In the genomic region with DNA sequence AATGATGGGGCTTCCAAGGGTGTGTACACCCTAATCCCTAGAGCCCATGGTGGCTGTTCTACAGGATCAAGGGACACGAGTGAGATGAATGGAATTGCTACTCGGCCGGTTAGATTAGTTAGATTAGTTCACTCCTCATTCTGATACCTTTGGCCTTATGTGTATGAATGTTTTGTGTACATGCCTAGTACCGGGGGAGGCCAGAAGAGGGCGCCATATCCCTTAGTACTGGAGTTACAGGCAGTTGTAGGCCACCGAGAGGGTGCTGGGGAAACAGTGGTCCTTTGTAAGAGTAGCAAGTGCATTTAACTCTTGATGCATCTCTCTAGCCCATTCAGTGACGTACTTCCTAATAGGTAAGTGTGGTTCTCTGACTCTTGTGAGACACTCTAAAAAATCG, we compare ENCODE assay signal across 10 mouse cellular contexts. TPM values are rescaled to one million over a fixed set of nuclear protein-coding genes. Genes with fewer than 3 reads are reported as not detected.
DNase-seq lines count a peak whose midpoint lies in the region; ATAC-seq and TF ChIP-seq lines count a peak whose summit lies in the region.
"Had no signal": no experiment of that assay in that cellular context is flagged by ENCODE, and none has a peak within 500 bp of the region (broad histone marks: within the 10 kb centered on the region; RNA-seq: fewer than 3 reads in every experiment).

No protein-coding gene starts in this region.

- peaks cover 10% of the 10 kb centered on the region for H3K4me1 ChIP-seq in E14TG2a.4 (replicated peaks; ENCODE audit: low read depth, low read length)
- H3K4me1 ChIP-seq in liver, postnatal 0 days (ENCODE audit: insufficient read depth), result no peaks in the 10 kb centered on the region

- peak; percentile 17 for DNase-seq in kidney, adult 9 months
- no peak for DNase-seq in kidney, postnatal 14 days
- DNase-seq in NIH3T3 (ENCODE audit: low read depth), result peak; percentile 28
- DNase-seq in liver, postnatal 0 days, result no peak
- DNase-seq in urinary bladder, postnatal 14 days (ENCODE audit: low spot score), result no peak
- no peak for DNase-seq in ovary, postnatal 10 days (ENCODE audit: low spot score)
- DNase-seq: lung, postnatal 14 days had no signal

- no peak for TF ChIP-seq EP300 in liver, postnatal 0 days (IDR thresholded peaks at IDR 0.05; ENCODE audit: low read depth)

- WGBS in liver, postnatal 0 days (ENCODE audit: insufficient replicate concordance), result 64% methylated on average over 8 of the region's 8 CpGs

- no peak for ATAC-seq in liver, postnatal 0 days

- no peak overlapping the region for H3K4me2 ChIP-seq in liver, postnatal 0 days (ENCODE audit: low read depth, low read length)
- H3K4me2 ChIP-seq: stomach, embryonic 15.5 days had no signal

- no peaks in the 10 kb centered on the region for H3K9me3 ChIP-seq in E14TG2a.4 (ENCODE audit: low read length)
- H3K9me3 ChIP-seq in liver, postnatal 0 days (ENCODE audit: low read length), result no peaks in the 10 kb centered on the region
- H3K9me3 ChIP-seq: stomach, embryonic 15.5 days had no signal

- H3K9ac ChIP-seq in liver, postnatal 0 days (replicated peaks), result no peak overlapping the region
- H3K9ac ChIP-seq: stomach, embryonic 15.5 days had no signal

- no peak overlapping the region for H3K4me3 ChIP-seq in E14TG2a.4 (replicated peaks; ENCODE audit: low read length)
- H3K4me3 ChIP-seq in liver, postnatal 0 days (ENCODE audit: low read depth, low read length), result no peak overlapping the region
- H3K4me3 ChIP-seq: erythroblast, embryonic 14.5 days; stomach, embryonic 15.5 days had no signal

- peaks cover 39% of the 10 kb centered on the region for H3K27me3 ChIP-seq in E14TG2a.4 (ENCODE audit: insufficient read depth, low read length)
- no peaks in the 10 kb centered on the region for H3K27me3 ChIP-seq in liver, postnatal 0 days (ENCODE audit: insufficient read depth, low read length)

- TF ChIP-seq CTCF in E14TG2a.4 (conservative IDR thresholded peaks at IDR 0.05; ENCODE audit: low read length), result peak; percentile 90
- TF ChIP-seq CTCF in liver, postnatal 0 days (IDR thresholded peaks at IDR 0.05; ENCODE audit: low read depth), result peak; percentile 49

- no peak overlapping the region for H3K27ac ChIP-seq in liver, postnatal 0 days (ENCODE audit: low read depth)
- H3K27ac ChIP-seq: stomach, embryonic 15.5 days had no signal

- no peaks in the 10 kb centered on the region for H3K36me3 ChIP-seq in E14TG2a.4 (ENCODE audit: insufficient read depth, low read length)
- H3K36me3 ChIP-seq in liver, postnatal 0 days (replicated peaks; ENCODE audit: insufficient read depth, low read length), result no peaks in the 10 kb centered on the region
- H3K36me3 ChIP-seq: stomach, embryonic 15.5 days had no signal

RNA-seq across cellular contexts. Expression of a gene that starts 14.2 kb away (rescaled TPM):
- polyA plus RNA-seq in liver, postnatal 0 days (2015; fragmentation: Nextera tagmentation; extraction: Ambion mirVana), result not detected in 2 replicates
- polyA plus RNA-seq: erythroblast, embryonic 14.5 days had no signal

Comparison
In these comparisons a context has a peak if more than half of its experiments do, and no peak if none do; other contexts are left out.
1. DNase-seq: peak in kidney, adult 9 months (single experiment) and NIH3T3 (single experiment); none in kidney, postnatal 14 days (single experiment), liver, postnatal 0 days (single experiment), urinary bladder, postnatal 14 days (single experiment) and ovary, postnatal 10 days (single experiment).